Mouse (Mus musculus) embryonic facial prominence, embryonic 11.5 days (tissue): ENCODE results near the gene Zdhhc5. TPM values are rescaled to one million over a fixed set of nuclear protein-coding genes. Genes with fewer than 3 reads are reported as not detected.
A peak's percentile ranks its signal among the peaks of the same experiment; 100 is the strongest.
"Not testable (repeated sequence)": the region's sequence is repeated elsewhere in the genome, so short reads cannot be mapped to it uniquely, and the experiment has no call there.

ENCODE experiments used
- ATAC-seq: fragments of 200-750 bp; cut with Nextera tagmentation; replicated peaks from 2 replicates; pipeline ENCODE4 v1.8.0; 2017; ENCODE audit warnings: low read depth; ENCODE audit not compliant: insufficient number of reproducible peaks, low FRiP score, low TSS enrichment
- DNase-seq: peaks from one replicate; pipeline ENCODE4 v3.0.0-alpha.2; 2015; ENCODE audit warnings: low spot score
- H3K27ac ChIP-seq: fragments of 300-500 bp; sonication (generic); replicated peaks from 2 replicates; pipeline ENCODE4 v1.5.1; 2014; ENCODE audit warnings: mild to moderate bottlenecking, low read depth, low read length, control low read depth
- H3K27me3 ChIP-seq: fragments of 300-500 bp; sonication (generic); 2 replicates; pipeline ENCODE4 v1.6.1; 2014; ENCODE audit warnings: mild to moderate bottlenecking, low read length, moderate library complexity, mixed read lengths; ENCODE audit not compliant: control insufficient read depth, insufficient read depth
- H3K36me3 ChIP-seq: fragments of 300-500 bp; sonication (generic); replicated peaks from 2 replicates; pipeline ENCODE4 v1.6.1; 2014; ENCODE audit warnings: low read depth, mild to moderate bottlenecking, low read length, moderate library complexity, mixed read lengths; ENCODE audit not compliant: control insufficient read depth, insufficient read depth
- H3K4me1 ChIP-seq: fragments of 300-500 bp; sonication (generic); 2 replicates; pipeline ENCODE4 v1.6.1; 2014; ENCODE audit warnings: low read length, mixed read lengths; ENCODE audit not compliant: control insufficient read depth, insufficient read depth
- H3K4me2 ChIP-seq: fragments of 300-500 bp; sonication (generic); 2 replicates; pipeline ENCODE4 v1.6.1; 2014; ENCODE audit warnings: low read depth, mild to moderate bottlenecking, control low read depth, low read length, moderate library complexity
- H3K4me3 ChIP-seq: fragments of 300-500 bp; sonication (generic); 2 replicates; pipeline ENCODE4 v1.5.1; 2014; ENCODE audit warnings: low read depth, low read length, control low read depth
- H3K9ac ChIP-seq: fragments of 300-500 bp; sonication (generic); replicated peaks from 2 replicates; pipeline ENCODE4 v1.6.1; 2014; ENCODE audit warnings: mild to moderate bottlenecking, control low read depth, low read length
- H3K9me3 ChIP-seq: fragments of 300-500 bp; sonication (generic); replicated peaks from 2 replicates; pipeline ENCODE4 v1.6.1; 2016; ENCODE audit warnings: mild to moderate bottlenecking, low read length, inconsistent platforms, mixed read lengths; ENCODE audit not compliant: control insufficient read depth
- WGBS: fragments of 180-500 bp; shearing (Covaris S2); extraction: QIAGEN DNeasy Blood & Tissue Kit; methylation state at CpG from one replicate; pipeline ENCODE4 v1.1.7; 2014; 5-methylcytosine and 5-hydroxymethylcytosine counted together
- polyA plus RNA-seq: library from polyadenylated mRNA; unstranded; fragments of >200 nt; fragmentation: Nextera tagmentation; extraction: Ambion mirVana; gene quantifications from 2 replicates; pipeline ENCODE4 v1.2.1, GENCODE M21; 2014

Gene Zdhhc5
- polyA plus RNA-seq, 1 experiment from 2014 or later, result 25.5 TPM

- H3K36me3 ChIP-seq, result no peaks in the 10 kb centered on the region
- H3K27me3 ChIP-seq, result no peaks in the 10 kb centered on the region
- DNase-seq (no peak), ATAC-seq (no peak)
- 58% methylated on average over 1 of the region's 1 CpGs for WGBS
- H3K4me2 ChIP-seq, result no peak overlapping the region
- H3K27ac ChIP-seq, result no peak overlapping the region
- H3K4me1 ChIP-seq, result no peaks in the 10 kb centered on the region; the same call in none of the 2 replicates
- H3K4me3 ChIP-seq, result no peak overlapping the region
- H3K9ac ChIP-seq, result no peak overlapping the region
- no peaks in the 10 kb centered on the region for H3K9me3 ChIP-seq
These were observed 17.4 kb upstream of the Zdhhc5 start for GRCm38 (mm10) chr2:84732394-84732793.

- Histone ChIP-seq H3K4me1 (no peaks in the 10 kb centered on the region; the same call in 1 of the 2 replicates), H3K4me3 (no peak overlapping the region), H3K36me3 (no peaks in the 10 kb centered on the region), H3K27me3 (no peaks in the 10 kb centered on the region), H3K9me3 (no peaks in the 10 kb centered on the region), H3K27ac (no peak overlapping the region), H3K4me2 (no peak overlapping the region), H3K9ac (no peak overlapping the region)
- DNase-seq (no peak), ATAC-seq (no peak)
- 83% methylated on average over 3 of the region's 3 CpGs for WGBS
These were observed 16.2 kb upstream of the Zdhhc5 start for GRCm38 (mm10) chr2:84731206-84731605.

GRCm38 (mm10) chr2:84728191-84728590 is 13.2 kb upstream of the Zdhhc5 start:
- not testable (repeated sequence) for H3K36me3 ChIP-seq, H3K9ac ChIP-seq, H3K4me2 ChIP-seq, H3K4me3 ChIP-seq, H3K27ac ChIP-seq, H3K9me3 ChIP-seq, ATAC-seq, DNase-seq, H3K4me1 ChIP-seq, H3K27me3 ChIP-seq
- whole genome bisulfite sequencing, result 76% methylated on average over 5 of the region's 5 CpGs

GRCm38 (mm10) chr2:84727172-84727858 is 12.3 kb upstream of the Zdhhc5 start, which contains the start of gene Clp1:
Gene Clp1, minus strand, starts transcription at chr2:84727350.
- H3K4me1 ChIP-seq, result no peaks in the 10 kb centered on the region

GRCm38 (mm10) chr2:84726716-84727115 is 11.7 kb upstream of the Zdhhc5 start:
- Histone ChIP-seq H3K4me3 (peak overlapping the region; percentile 58), H3K4me2 (peak overlapping the region; percentile 76), H3K27ac (no peak overlapping the region), H3K27me3 (no peaks in the 10 kb centered on the region), H3K9me3 (no peaks in the 10 kb centered on the region), H3K36me3 (peaks cover 4% of the 10 kb centered on the region), H3K4me1 (no peaks in the 10 kb centered on the region), H3K9ac (peak overlapping the region; percentile 62)
- WGBS, result 4% methylated on average over 9 of the region's 9 CpGs
- ATAC-seq, result 0 out of 2 replicates have a peak, but pooled peaks have one; percentile 7
- no peak for DNase-seq

More at GRCm38 (mm10) chr2:84727172-84727858, 12.3 kb upstream of the Zdhhc5 start, which contains the start of gene Clp1:
- peak within 1 kb of the TSS; percentile 58 for H3K4me3 ChIP-seq
- H3K27ac ChIP-seq, result no peak within 1 kb of the TSS
- no peaks in the 10 kb centered on the region for H3K27me3 ChIP-seq
- H3K9ac ChIP-seq, result peak within 1 kb of the TSS; percentile 62
- no peaks in the 10 kb centered on the region for H3K9me3 ChIP-seq
- peak within 1 kb of the TSS; percentile 76 for H3K4me2 ChIP-seq
- ATAC-seq (peak; percentile 94), DNase-seq (peak; percentile 99)
- under 1% methylated on average over 39 of the region's 39 CpGs for WGBS
- H3K36me3 ChIP-seq, result peaks cover 4% of the 10 kb centered on the region

- Histone ChIP-seq H3K27me3 (no peaks in the 10 kb centered on the region), H3K9ac (no peak overlapping the region), H3K9me3 (no peaks in the 10 kb centered on the region), H3K36me3 (peaks cover 4% of the 10 kb centered on the region), H3K4me1 (no peaks in the 10 kb centered on the region), H3K4me3 (no peak overlapping the region; the same call in 1 of the 2 replicates), H3K27ac (no peak overlapping the region), H3K4me2 (no peak overlapping the region)
- DNase-seq (no peak), ATAC-seq (no peak)
- 95% methylated on average over 10 of the region's 10 CpGs for WGBS
These were observed 10.8 kb upstream of the Zdhhc5 start for GRCm38 (mm10) chr2:84725770-84726169.

GRCm38 (mm10) chr2:84723856-84724255 is 8.9 kb upstream of the Zdhhc5 start:
- no peak for ATAC-seq
- no peak for DNase-seq
- WGBS, result 95% methylated on average over 14 of the region's 14 CpGs

GRCm38 (mm10) chr2:84721182-84721581 is 6.2 kb upstream of the Zdhhc5 start:
- no peaks in the 10 kb centered on the region for H3K9me3 ChIP-seq
- no peaks in the 10 kb centered on the region for H3K4me1 ChIP-seq
- no peak for DNase-seq

More at GRCm38 (mm10) chr2:84723856-84724255, 8.9 kb upstream of the Zdhhc5 start:
- Histone ChIP-seq H3K36me3 (peaks cover 4% of the 10 kb centered on the region), H3K4me3 (no peak overlapping the region), H3K9me3 (no peaks in the 10 kb centered on the region), H3K4me1 (no peaks in the 10 kb centered on the region), H3K9ac (no peak overlapping the region), H3K4me2 (no peak overlapping the region), H3K27me3 (no peaks in the 10 kb centered on the region), H3K27ac (no peak overlapping the region)

More at GRCm38 (mm10) chr2:84721182-84721581, 6.2 kb upstream of the Zdhhc5 start:
- no peaks in the 10 kb centered on the region for H3K27me3 ChIP-seq
- H3K4me3 ChIP-seq, result no peak overlapping the region
- no peak overlapping the region for H3K4me2 ChIP-seq
- H3K9ac ChIP-seq, result no peak overlapping the region
- no peak for ATAC-seq
- H3K27ac ChIP-seq, result no peak overlapping the region
- WGBS, result 77% methylated on average over 3 of the region's 3 CpGs
- peaks cover 4% of the 10 kb centered on the region for H3K36me3 ChIP-seq
